Mouse (Mus musculus) bone marrow, adult 2 months (tissue): ENCODE results near the gene Slit3.

Experiments used
- CTCF ChIP-seq: fragments of 200-500 bp; IDR thresholded peaks from 2 replicates; pipeline ENCODE4 v1.5.1; 2011; ENCODE audit warnings: low read length, control low read depth; ENCODE audit not compliant: control insufficient read depth, insufficient read depth
- POLR2A ChIP-seq: fragments of 200-500 bp; IDR thresholded peaks from 2 replicates; pipeline ENCODE4 v1.6.1; 2011; ENCODE audit warnings: low read depth, mild to moderate bottlenecking, control low read depth, low read length, borderline replicate concordance; ENCODE audit not compliant: control insufficient read depth

- TF ChIP-seq CTCF: no peak
- TF ChIP-seq POLR2A: no peak
These were observed 541.9 kb downstream of the Slit3 start for GRCm38 (mm10) chr11:35662945-35663344.
